Mouse (Mus musculus): ENCODE measurements at regions not wholly inside any gene's neighbourhood (a gene's known extent, or its start where the extent isn't known, plus 50 kb on each side); places are given as distances from the start of the nearest gene placed in this dataset.

DNA sequence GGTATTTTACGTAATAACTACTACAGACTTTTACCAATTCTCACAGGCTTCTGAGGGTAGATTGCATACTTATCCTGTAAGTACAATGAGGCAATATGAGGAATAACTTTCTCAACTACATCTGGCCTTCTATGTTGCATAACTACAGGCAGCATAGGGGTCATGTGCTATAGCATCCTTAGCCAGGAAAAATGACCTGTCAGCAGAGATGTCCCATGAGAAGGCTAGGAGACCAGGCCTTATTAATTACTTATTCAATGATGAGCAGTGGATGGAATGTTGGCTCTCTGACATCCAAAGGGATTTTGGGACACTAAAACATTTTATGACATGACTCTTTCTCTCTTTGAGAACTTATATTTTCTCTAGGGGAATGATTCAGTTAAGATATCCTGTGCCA is 873.9 kb downstream of the Kcnma1 start:
- Histone ChIP-seq H3K9me3 (ENCODE audit: control insufficient read depth, insufficient read depth, low read depth, low read length) (no peaks in the 10 kb centered on the region), H3K4me3 (ENCODE audit: insufficient read depth in 1 of 2, low read depth in 1 of 2, low read length in 2 of 2, poor library complexity in 1 of 2, severe bottlenecking in 1 of 2) (no peak overlapping the region), H3K27ac (ENCODE audit: insufficient read depth, low read depth, low read length, poor library complexity, severe bottlenecking) (no peak overlapping the region), H3K4me1 (ENCODE audit: control insufficient read depth in 2 of 2, insufficient read depth in 2 of 2, low read length in 2 of 2, poor library complexity in 1 of 2) (no peaks in the 10 kb centered on the region), H3K9ac (ENCODE audit: insufficient read depth, low read depth, low read length, poor library complexity, severe bottlenecking) (no peak overlapping the region), H3K36me3 (ENCODE audit: control insufficient read depth, insufficient read depth, low read length, poor library complexity, severe bottlenecking) (no peaks in the 10 kb centered on the region)
- in situ Hi-C loops (cut with MboI; ENCODE audit: low sequenced_read_pairs in 2 of 2, unreplicated experiment in 2 of 2), result no loop called here
- TF ChIP-seq ZC3H11A (IDR thresholded peaks at IDR 0.05; ENCODE audit: borderline replicate concordance, low read depth, low read length) (no peak), HCFC1 (IDR thresholded peaks at IDR 0.05; ENCODE audit: borderline replicate concordance, insufficient read depth, low read length) (no peak), ZNF384 (IDR thresholded peaks at IDR 0.05; ENCODE audit: low read depth, low read length) (no peak), CHD2 (IDR thresholded peaks at IDR 0.05; ENCODE audit: low read depth, low read length) (no peak), MAFK (IDR thresholded peaks at IDR 0.05; ENCODE audit: insufficient read depth, low read depth, low read length) (no peak)
- no peak for DNase-seq (ENCODE audit: low read depth, low spot score)

DNA sequence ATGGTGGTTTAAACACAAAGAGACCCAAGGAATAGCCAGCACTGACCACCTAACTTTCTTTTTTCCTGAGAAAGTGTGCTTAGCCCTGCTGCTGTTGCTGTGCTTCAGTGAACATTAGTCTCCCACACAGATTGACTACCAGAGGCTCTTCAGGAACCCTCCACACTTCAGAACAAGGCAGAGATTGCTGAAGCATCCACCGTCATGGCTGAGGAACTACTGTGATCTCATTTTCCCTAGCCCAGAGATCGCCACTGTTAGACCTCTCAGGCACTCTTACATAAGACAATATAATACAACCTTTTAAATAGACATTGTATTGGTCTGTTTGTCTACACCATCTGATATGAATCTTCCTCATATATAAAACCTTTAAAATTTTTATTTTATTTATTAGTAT is 879.6 kb downstream of the Kcnma1 start:
- no peak overlapping the region for H3K9ac ChIP-seq (ENCODE audit: insufficient read depth, low read depth, low read length, poor library complexity, severe bottlenecking)
- no peak for TF ChIP-seq CHD2 (IDR thresholded peaks at IDR 0.05; ENCODE audit: low read depth, low read length)
- TF ChIP-seq ZNF384 (IDR thresholded peaks at IDR 0.05; ENCODE audit: low read depth, low read length), result no peak
- no peaks in the 10 kb centered on the region for H3K4me1 ChIP-seq (ENCODE audit: control insufficient read depth in 2 of 2, insufficient read depth in 2 of 2, low read length in 2 of 2, poor library complexity in 1 of 2)
- no peak for DNase-seq (ENCODE audit: low read depth, low spot score)
- no peaks in the 10 kb centered on the region for H3K9me3 ChIP-seq (ENCODE audit: control insufficient read depth, insufficient read depth, low read depth, low read length)
- no peaks in the 10 kb centered on the region for H3K36me3 ChIP-seq (ENCODE audit: control insufficient read depth, insufficient read depth, low read length, poor library complexity, severe bottlenecking)
- H3K27ac ChIP-seq (ENCODE audit: insufficient read depth, low read depth, low read length, poor library complexity, severe bottlenecking), result no peak overlapping the region
- in situ Hi-C loops (cut with MboI; ENCODE audit: low sequenced_read_pairs in 2 of 2, unreplicated experiment in 2 of 2), result no loop called here
- H3K4me3 ChIP-seq (ENCODE audit: insufficient read depth in 1 of 2, low read depth in 1 of 2, low read length in 2 of 2, poor library complexity in 1 of 2, severe bottlenecking in 1 of 2), result no peak overlapping the region

DNA sequence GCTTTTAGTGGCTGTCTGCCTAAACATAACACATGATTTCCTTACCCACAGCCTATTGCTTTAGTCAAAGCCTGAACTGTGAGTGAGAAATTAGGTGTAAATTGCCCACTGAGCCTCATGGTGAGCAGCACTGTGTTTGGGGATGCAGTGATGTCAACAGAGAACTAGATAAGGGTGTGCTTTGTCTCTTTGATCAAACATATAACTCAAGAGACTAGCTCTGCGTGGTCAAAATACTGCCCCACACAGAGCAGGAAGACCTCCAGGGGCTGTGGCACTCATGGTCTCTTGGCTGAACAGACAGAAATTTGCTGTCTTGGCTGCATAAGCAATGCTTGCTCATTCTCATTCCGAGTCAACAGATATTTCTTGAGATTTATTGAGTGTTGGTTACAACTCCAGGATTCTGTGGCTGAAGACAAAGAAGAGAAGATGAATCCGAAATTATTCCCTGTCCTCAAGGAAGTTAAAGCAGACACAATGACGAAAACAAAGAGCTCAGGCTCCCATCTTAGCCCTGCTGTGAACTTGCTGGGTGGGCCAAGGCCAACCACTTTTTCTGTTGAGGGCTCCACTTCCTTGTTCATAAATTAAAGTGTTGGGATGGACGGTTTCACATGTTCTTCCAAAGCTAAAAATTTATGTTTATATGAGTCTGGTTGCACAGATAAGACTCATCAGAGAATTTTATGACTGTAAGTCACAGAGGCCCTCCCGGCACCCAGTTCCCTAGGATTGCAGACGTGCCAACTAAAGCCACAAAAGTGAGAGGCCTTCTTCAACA is 882.4 kb downstream of the Kcnma1 start:
- in situ Hi-C loops (cut with MboI; ENCODE audit: low sequenced_read_pairs in 2 of 2, unreplicated experiment in 2 of 2), result no loop called here
- H3K9me3 ChIP-seq (ENCODE audit: control insufficient read depth, insufficient read depth, low read depth, low read length), result no peaks in the 10 kb centered on the region
- no peak for DNase-seq (ENCODE audit: low read depth, low spot score)
- H3K27ac ChIP-seq (ENCODE audit: insufficient read depth, low read depth, low read length, poor library complexity, severe bottlenecking), result no peak overlapping the region
- TF ChIP-seq MAFK (IDR thresholded peaks at IDR 0.05; ENCODE audit: insufficient read depth, low read depth, low read length) (no peak), ZNF384 (IDR thresholded peaks at IDR 0.05; ENCODE audit: low read depth, low read length) (no peak), HCFC1 (IDR thresholded peaks at IDR 0.05; ENCODE audit: borderline replicate concordance, insufficient read depth, low read length) (no peak), CHD2 (IDR thresholded peaks at IDR 0.05; ENCODE audit: low read depth, low read length) (no peak), ZC3H11A (IDR thresholded peaks at IDR 0.05; ENCODE audit: borderline replicate concordance, low read depth, low read length) (no peak)
- no peaks in the 10 kb centered on the region for H3K4me1 ChIP-seq (ENCODE audit: control insufficient read depth in 2 of 2, insufficient read depth in 2 of 2, low read length in 2 of 2, poor library complexity in 1 of 2)
- no peak overlapping the region for H3K9ac ChIP-seq (ENCODE audit: insufficient read depth, low read depth, low read length, poor library complexity, severe bottlenecking)
- H3K4me3 ChIP-seq (ENCODE audit: insufficient read depth in 1 of 2, low read depth in 1 of 2, low read length in 2 of 2, poor library complexity in 1 of 2, severe bottlenecking in 1 of 2), result no peak overlapping the region
- H3K36me3 ChIP-seq (ENCODE audit: control insufficient read depth, insufficient read depth, low read length, poor library complexity, severe bottlenecking), result no peaks in the 10 kb centered on the region

DNA sequence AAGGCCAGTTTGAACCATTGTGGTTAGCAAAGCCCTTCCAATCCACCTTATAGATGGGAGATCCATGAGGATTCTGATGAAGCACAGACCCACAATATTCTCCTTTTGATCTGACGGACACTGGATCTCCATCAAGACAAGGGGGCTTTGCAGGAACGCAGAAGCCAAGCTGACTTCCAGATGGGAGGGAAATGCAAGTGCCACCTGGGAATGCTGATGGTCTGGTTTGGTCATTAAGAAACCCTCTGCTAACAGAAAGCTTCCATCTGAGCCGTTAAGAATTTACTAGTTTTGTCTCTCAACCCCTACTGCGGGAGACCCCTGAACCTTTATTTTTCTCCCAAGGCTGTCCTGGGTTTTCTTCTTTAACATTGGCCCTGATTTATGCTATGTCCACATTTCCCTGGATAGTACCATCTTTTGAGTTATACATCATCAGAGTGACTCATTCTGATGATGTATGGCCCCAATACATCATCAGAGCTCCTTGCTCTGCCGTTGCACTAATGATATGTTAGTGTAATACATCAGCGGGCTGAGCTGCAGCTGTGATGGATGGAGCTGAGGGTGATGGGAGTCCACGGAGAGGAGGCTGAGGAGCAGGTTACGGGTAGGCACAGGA is 898.3 kb downstream of the Kcnma1 start:
- no peaks in the 10 kb centered on the region for H3K9me3 ChIP-seq (ENCODE audit: control insufficient read depth, insufficient read depth, low read depth, low read length)
- TF ChIP-seq MAFK (IDR thresholded peaks at IDR 0.05; ENCODE audit: insufficient read depth, low read depth, low read length) (no peak), ZC3H11A (IDR thresholded peaks at IDR 0.05; ENCODE audit: borderline replicate concordance, low read depth, low read length) (no peak), ZNF384 (IDR thresholded peaks at IDR 0.05; ENCODE audit: low read depth, low read length) (no peak), HCFC1 (IDR thresholded peaks at IDR 0.05; ENCODE audit: borderline replicate concordance, insufficient read depth, low read length) (no peak), CHD2 (IDR thresholded peaks at IDR 0.05; ENCODE audit: low read depth, low read length) (no peak)
- no peak overlapping the region for H3K9ac ChIP-seq (ENCODE audit: insufficient read depth, low read depth, low read length, poor library complexity, severe bottlenecking)
- no peaks in the 10 kb centered on the region for H3K36me3 ChIP-seq (ENCODE audit: control insufficient read depth, insufficient read depth, low read length, poor library complexity, severe bottlenecking)
- no peak for DNase-seq (ENCODE audit: low read depth, low spot score)
- H3K27ac ChIP-seq (ENCODE audit: insufficient read depth, low read depth, low read length, poor library complexity, severe bottlenecking), result no peak overlapping the region
- no peaks in the 10 kb centered on the region for H3K4me1 ChIP-seq (ENCODE audit: control insufficient read depth in 2 of 2, insufficient read depth in 2 of 2, low read length in 2 of 2, poor library complexity in 1 of 2)
- in situ Hi-C loops (cut with MboI; ENCODE audit: low sequenced_read_pairs in 2 of 2, unreplicated experiment in 2 of 2), result no loop called here
- H3K4me3 ChIP-seq (ENCODE audit: insufficient read depth in 1 of 2, low read depth in 1 of 2, low read length in 2 of 2, poor library complexity in 1 of 2, severe bottlenecking in 1 of 2), result no peak overlapping the region

Measured in ES-E14 (cell line).